Comparison of ENCODE assay signal across 8 mouse cellular contexts in genomic region chr7:4119344-4119902, GRCm38 (mm10). TPM values are rescaled to one million over a fixed set of nuclear protein-coding genes. Genes with fewer than 3 reads are reported as not detected.
A peak's percentile ranks its signal among the peaks of the same experiment; 100 is the strongest.
DNase-seq lines count a peak whose midpoint lies in the region; ATAC-seq and TF ChIP-seq lines count a peak whose summit lies in the region.

Gene Ttyh1, plus strand, starts transcription at chr7:4119408.

- intact Hi-C loops in left cerebral cortex, adult 2 months (cut with DNase I) = no loop called here

- peak within 1 kb of the TSS; percentile 97 for H3K4me3 ChIP-seq in left cerebral cortex, adult 2 months
- peak within 1 kb of the TSS; percentile 89 for H3K4me3 ChIP-seq in midbrain, embryonic 15.5 days

- H3K9me3 ChIP-seq in midbrain, embryonic 15.5 days = no peaks in the 10 kb centered on the region

- H3K4me2 ChIP-seq in midbrain, embryonic 15.5 days = peak within 1 kb of the TSS; percentile 87

- peak within 1 kb of the TSS; percentile 100 for H3K27ac ChIP-seq in left cerebral cortex, adult 2 months
- peak within 1 kb of the TSS; percentile 81 for H3K27ac ChIP-seq in midbrain, embryonic 15.5 days

- peak; percentile 77 to 82 for DNase-seq in left cerebral cortex, adult 18-20 months (ENCODE audit: low spot score in 2 of 2)
- DNase-seq in left cerebral cortex, adult 11 months (ENCODE audit: low spot score) = no peak
- DNase-seq in cerebellum, adult 9-11 months = peak; percentile 80
- peak; percentile 85 for DNase-seq in left cerebral cortex, adult 2 months (ENCODE audit: extremely low spot score in 1 of 2, low spot score in 2 of 2)
- peak; percentile 46 for DNase-seq in thymus, postnatal 25 days

- peak; percentile 51; the same call in 1 of the 2 replicates for ATAC-seq in granulocyte monocyte progenitor cell, adult 5-6 weeks (replicated peaks; ENCODE audit: poor library complexity, severe bottlenecking)
- peak; percentile 28 for ATAC-seq in midbrain, embryonic 15.5 days (replicated peaks)
- ATAC-seq in monocyte, adult 5-6 weeks (replicated peaks; ENCODE audit: insufficient number of reproducible peaks, low FRiP score, low TSS enrichment, poor library complexity, severe bottlenecking) = no peak

- WGBS in midbrain, embryonic 15.5 days = under 1% methylated on average over 36 of the region's 37 CpGs

- H3K27me3 ChIP-seq in midbrain, embryonic 15.5 days (replicated peaks) = no peaks in the 10 kb centered on the region

- no peaks in the 10 kb centered on the region for H3K36me3 ChIP-seq in midbrain, embryonic 15.5 days (replicated peaks)

- TF ChIP-seq CTCF in left cerebral cortex, adult 2 months (IDR thresholded peaks at IDR 0.05) = peak; percentile 100

- H3K9ac ChIP-seq in midbrain, embryonic 15.5 days = peak within 1 kb of the TSS; percentile 81

- peaks cover 46% of the 10 kb centered on the region for H3K4me1 ChIP-seq in midbrain, embryonic 15.5 days

RNA-seq across cellular contexts. Expression of gene Ttyh1, which starts in this region (rescaled TPM):
- total RNA-seq in left cerebral cortex, adult 18-20 months (2021) = 100 to 1,000 TPM; 597 TPM
- total RNA-seq in granulocyte monocyte progenitor cell, adult 5-6 weeks (2014; fragmentation: Nextera tagmentation) = not detected in 2 replicates
- total RNA-seq in granulocyte monocyte progenitor cell, adult 5-6 weeks (2017) = 0.09 and 0.52 TPM in 2 replicates
- 100 to 1,000 TPM; 667 to 745 TPM for total RNA-seq in left cerebral cortex, adult 2 months (2021)
- 115 and 144 TPM in 2 replicates for polyA plus RNA-seq in midbrain, embryonic 15.5 days (2015; fragmentation: Nextera tagmentation; extraction: Ambion mirVana)
- not detected in 3 replicates for total RNA-seq in monocyte, adult 5-6 weeks (2017)

Comparison
In these comparisons a context has a peak if more than half of its experiments do, and no peak if none do; other contexts are left out.
1. RNA of gene Ttyh1 (total RNA-seq): 667 to 745 TPM in left cerebral cortex, adult 2 months and 597 TPM in left cerebral cortex, adult 18-20 months; 0.09 to 0.52 TPM in granulocyte monocyte progenitor cell, adult 5-6 weeks and not detected in monocyte, adult 5-6 weeks; every median in the first group is over 100 times any median in the second.
2. Peak in ATAC-seq in granulocyte monocyte progenitor cell, adult 5-6 weeks; RNA of the gene not detected or under 1 TPM.